Mouse (Mus musculus) testis, postnatal 14 days (tissue): Measurements from ENCODE around the gene Gm20721.

Experiments used
- DNase-seq: peaks from one replicate; pipeline ENCODE4 v3.0.0; 2021; ENCODE audit warnings: low spot score

Gene Gm20721

GRCm38 (mm10) chr2:174297086-174297571 lies 49.4 kb downstream of the Gm20721 start:
- DNase-seq = no peak

- peak; percentile 24 for DNase-seq
Measured at GRCm38 (mm10) chr2:174295900-174296465, 50.5 kb downstream of the Gm20721 start.

- peak; percentile 98 for DNase-seq
Measured at GRCm38 (mm10) chr2:174295175-174295899, 51.2 kb downstream of the Gm20721 start.

GRCm38 (mm10) chr2:174294457-174294856 lies 52.1 kb downstream of the Gm20721 start:
- DNase-seq = peak; percentile 21

GRCm38 (mm10) chr2:174291662-174292030 lies 54.9 kb downstream of the Gm20721 start:
- no peak for DNase-seq

- no peak for DNase-seq
Measured at GRCm38 (mm10) chr2:174291029-174291661, 55.4 kb downstream of the Gm20721 start.

GRCm38 (mm10) chr2:174288673-174289430 lies 57.7 kb downstream of the Gm20721 start:
- no peak for DNase-seq

GRCm38 (mm10) chr2:174287921-174288320 lies 58.6 kb downstream of the Gm20721 start:
- DNase-seq = no peak

GRCm38 (mm10) chr2:174285921-174286470 lies 60.5 kb downstream of the Gm20721 start:
- no peak for DNase-seq

- DNase-seq = no peak
Measured at GRCm38 (mm10) chr2:174284807-174285457, 61.6 kb downstream of the Gm20721 start.

- DNase-seq = no peak
Measured at GRCm38 (mm10) chr2:174284011-174284410, 62.5 kb downstream of the Gm20721 start, which contains the start of gene Gnas. Gnas (plus strand) TSS chr2:174284320.

GRCm38 (mm10) chr2:174283341-174283740 lies 63.2 kb downstream of the Gm20721 start:
- no peak for DNase-seq
